Mouse (Mus musculus): ENCODE results near the gene Vmn2r51. TPM values are rescaled to one million over a fixed set of nuclear protein-coding genes. Genes with fewer than 3 reads are reported as not detected.
"Not testable (repeated sequence)": the region's sequence is repeated elsewhere in the genome, so short reads cannot be mapped to it uniquely, and the experiment has no call there.

Gene Vmn2r51
- polyA plus RNA-seq (2014; fragmentation: Nextera tagmentation; extraction: Ambion mirVana) = not detected in 2 replicates

- not testable (repeated sequence) for DNase-seq (ENCODE audit: low spot score); H3K4me1 ChIP-seq (replicated peaks; ENCODE audit: control insufficient read depth, insufficient read depth, low read length); H3K4me3 ChIP-seq (ENCODE audit: low read depth, low read length); H3K27me3 ChIP-seq (replicated peaks; ENCODE audit: control insufficient read depth, insufficient read depth, low read length); H3K9me3 ChIP-seq (ENCODE audit: control insufficient read depth, low read length); ATAC-seq (replicated peaks; ENCODE audit: low FRiP score); H3K27ac ChIP-seq (ENCODE audit: low read depth, low read length); H3K9ac ChIP-seq (ENCODE audit: low read depth, low read length); H3K36me3 ChIP-seq (ENCODE audit: control insufficient read depth, insufficient read depth, low read length); H3K4me2 ChIP-seq
- WGBS = 41% methylated on average over 1 of the region's 1 CpGs
Measured at GRCm38 (mm10) chr7:10105641-10106040, at the start of gene Vmn2r51. Gene Vmn2r51 (minus strand): TSS chr7:10105741.

GRCm38 (mm10) chr7:10053196-10053595 is 52.3 kb downstream of the Vmn2r51 start, which contains the start of gene Vmn2r50:
Gene Vmn2r50 (minus strand): TSS chr7:10053296.
- ATAC-seq (replicated peaks; ENCODE audit: low FRiP score); DNase-seq (ENCODE audit: low spot score); H3K27me3 ChIP-seq (replicated peaks; ENCODE audit: control insufficient read depth, insufficient read depth, low read length); H3K4me2 ChIP-seq; H3K27ac ChIP-seq (ENCODE audit: low read depth, low read length); H3K4me3 ChIP-seq (ENCODE audit: low read depth, low read length); H3K4me1 ChIP-seq (replicated peaks; ENCODE audit: control insufficient read depth, insufficient read depth, low read length); H3K36me3 ChIP-seq (ENCODE audit: control insufficient read depth, insufficient read depth, low read length); H3K9me3 ChIP-seq (ENCODE audit: control insufficient read depth, low read length); H3K9ac ChIP-seq (ENCODE audit: low read depth, low read length): not testable (repeated sequence)

Other genes starting within 250 kb of the Vmn2r51 start
- not detected in 2 replicates for gene Vmn2r48, start 152.2 kb downstream of the Vmn2r51 start, polyA plus RNA-seq (2014; fragmentation: Nextera tagmentation; extraction: Ambion mirVana)
- not detected in 2 replicates for gene Vmn2r49, start 113.5 kb downstream of the Vmn2r51 start, polyA plus RNA-seq (2014; fragmentation: Nextera tagmentation; extraction: Ambion mirVana)
- gene Vmn2r50, start 52.4 kb downstream of the Vmn2r51 start, polyA plus RNA-seq (2014; fragmentation: Nextera tagmentation; extraction: Ambion mirVana) = not detected in 2 replicates
- not detected in 2 replicates for gene Vmn2r52, start 70.8 kb upstream of the Vmn2r51 start, polyA plus RNA-seq (2014; fragmentation: Nextera tagmentation; extraction: Ambion mirVana)
- gene Vmn1r66, start 172.3 kb upstream of the Vmn2r51 start, polyA plus RNA-seq (2014; fragmentation: Nextera tagmentation; extraction: Ambion mirVana) = not detected in 2 replicates